Mouse (Mus musculus) layer of hippocampus, postnatal 25 days (tissue): ENCODE measurements around the gene Zfp64. TPM values are rescaled to one million over a fixed set of nuclear protein-coding genes. Genes with fewer than 3 reads are reported as not detected.

Experiments used
- DNase-seq, 2 experiments: peaks; one replicate each; pipeline ENCODE4 v3.0.0; 2022; ENCODE audit warnings: mixed read lengths in 2 of 2, low spot score in 1 of 2; ENCODE audit errors: extremely low spot score in 1 of 2
- total RNA-seq, 2 experiments: library from RNA; stranded (reverse); gene quantifications; 2 replicates each; pipeline ENCODE4 v1.2.3; 2021

Gene Zfp64
- total RNA-seq, 2 experiments from 2014 or later, result 17.3 to 19.0 TPM

- DNase-seq, result no peak
These were observed 50.5 kb downstream of the Zfp64 start for GRCm38 (mm10) chr2:168904846-168905245.

GRCm38 (mm10) chr2:168904188-168904587, 51.2 kb downstream of the Zfp64 start:
- DNase-seq, result peak in 1 of 2 experiments; percentile 54

DNA sequence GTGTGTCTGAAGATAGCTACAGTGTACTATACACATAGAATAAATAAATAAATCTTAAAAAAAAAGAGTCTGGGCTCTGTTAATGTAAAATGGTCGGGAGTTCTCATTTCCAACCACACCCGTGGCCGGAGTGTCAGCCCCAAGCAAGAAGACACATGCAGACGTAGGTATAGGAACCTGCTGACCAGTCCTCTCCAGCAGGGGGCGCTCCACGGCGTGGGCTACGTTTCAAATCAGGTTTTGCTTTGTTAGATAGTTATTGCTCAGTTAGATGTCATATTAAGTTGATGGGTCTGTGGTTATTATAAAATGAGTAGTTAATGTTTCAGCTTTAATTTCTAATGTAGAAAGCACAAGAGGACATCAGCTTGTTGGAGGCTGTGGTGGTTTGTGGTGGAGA, 52.8 kb downstream of the Zfp64 start:
- peak in 1 of 2 experiments; percentile 63 for DNase-seq

GRCm38 (mm10) chr2:168897906-168898305, 57.5 kb downstream of the Zfp64 start:
- no peak for DNase-seq

DNA sequence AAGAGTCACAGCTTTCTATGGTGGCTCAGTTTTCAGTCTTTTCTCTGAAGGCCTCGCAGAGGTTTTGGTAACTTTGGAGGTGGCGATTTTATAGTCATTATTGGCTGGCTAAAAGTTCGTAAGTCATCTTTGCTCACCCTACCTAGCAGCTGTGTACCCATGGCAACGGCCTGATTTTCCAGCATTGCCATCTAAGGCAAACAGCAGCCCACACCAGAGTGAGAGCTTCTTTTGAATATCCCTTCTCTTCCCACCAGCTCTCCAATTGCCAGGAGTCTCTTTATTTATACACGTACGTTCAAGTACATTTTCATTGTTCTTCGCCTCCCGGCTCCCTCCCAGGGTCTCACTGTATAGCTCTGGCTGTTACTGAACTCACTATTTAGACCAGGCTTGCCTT, 59.9 kb downstream of the Zfp64 start:
- DNase-seq, result no peak

- DNase-seq, result no peak
These were observed 60.6 kb downstream of the Zfp64 start for GRCm38 (mm10) chr2:168894738-168895137.

GRCm38 (mm10) chr2:168892057-168892456, 63.3 kb downstream of the Zfp64 start:
- no peak for DNase-seq

DNA sequence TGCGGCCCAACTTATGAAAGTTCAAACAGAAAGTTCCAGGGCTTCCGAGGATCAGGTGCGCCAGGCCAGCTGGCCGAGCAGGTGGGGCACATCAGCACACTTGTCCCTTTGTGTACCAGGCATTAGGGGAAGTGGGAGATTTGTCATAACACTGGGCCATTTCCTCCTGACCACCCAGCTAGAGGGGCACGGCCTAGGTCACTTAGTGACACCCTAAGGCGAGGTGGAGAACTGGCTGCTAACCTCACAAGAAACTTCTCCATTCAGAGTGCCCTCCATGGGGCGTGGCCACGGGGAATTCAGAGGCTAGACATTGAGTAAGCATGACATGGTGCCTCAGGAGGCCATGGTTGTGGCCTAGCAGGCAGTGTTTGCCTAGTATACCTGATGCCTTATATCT, 70.7 kb downstream of the Zfp64 start:
- DNase-seq, result no peak

DNA sequence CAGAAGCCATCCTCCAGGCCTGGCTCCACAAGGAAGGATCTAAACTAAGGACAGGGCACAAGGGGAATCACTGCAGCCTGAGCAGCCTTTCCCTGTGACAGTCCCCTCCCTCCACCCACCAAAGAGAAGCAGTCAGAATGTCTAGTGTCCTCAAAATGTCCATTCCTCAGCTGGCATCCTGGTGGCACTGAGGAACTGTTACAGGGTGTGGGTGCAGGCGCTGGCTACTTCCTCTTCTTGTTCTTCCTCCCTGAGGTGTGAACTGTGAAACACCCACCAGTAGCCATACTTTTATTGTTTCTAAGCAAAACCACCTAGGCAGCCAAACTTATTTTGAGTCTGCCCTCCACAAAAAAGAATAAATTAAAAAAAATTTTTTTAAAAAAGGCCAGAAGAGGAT, 72.4 kb downstream of the Zfp64 start:
- no peak for DNase-seq

DNA sequence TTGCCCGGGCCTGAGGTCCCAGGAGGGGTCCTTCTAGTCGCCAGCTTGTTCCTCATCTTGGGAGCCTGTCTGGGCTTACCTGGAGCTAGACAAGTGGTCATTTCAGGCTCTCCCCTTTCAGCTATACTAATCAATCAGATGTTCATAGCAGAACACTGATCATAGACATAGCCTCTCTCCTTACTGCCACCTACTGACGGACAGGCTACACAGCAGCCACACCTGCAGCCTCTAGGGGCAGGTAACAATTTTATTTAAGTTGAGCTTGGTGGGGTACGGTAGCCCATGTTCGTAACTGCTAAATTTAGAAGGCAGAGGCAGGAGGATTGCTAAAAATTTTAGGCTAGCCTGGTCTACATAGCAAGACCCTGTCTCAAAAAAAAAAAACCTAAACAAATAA, 73.5 kb downstream of the Zfp64 start:
- peak in 1 of 2 experiments; percentile 21 for DNase-seq

GRCm38 (mm10) chr2:168879573-168879972, 75.8 kb downstream of the Zfp64 start:
- no peak for DNase-seq

DNA sequence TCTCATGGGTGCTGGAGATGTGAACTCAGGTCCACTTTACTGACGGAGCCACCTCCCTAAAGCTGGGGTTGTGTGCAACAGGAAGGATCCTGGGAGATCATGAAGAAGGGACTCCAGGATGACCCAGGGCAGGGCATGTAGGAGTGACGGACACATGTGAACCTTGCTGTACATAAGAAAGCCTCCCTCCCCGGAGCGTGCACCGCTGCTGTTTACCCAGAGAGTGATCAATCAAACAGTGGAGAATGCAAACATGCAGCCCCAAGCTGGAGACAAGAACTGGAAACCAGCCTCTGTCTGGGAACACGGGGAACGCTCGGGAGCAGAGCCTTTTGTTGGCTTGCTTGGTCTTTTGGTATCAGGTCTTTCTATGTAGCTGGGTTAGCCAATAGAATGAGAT, 76.7 kb downstream of the Zfp64 start:
- no peak for DNase-seq

- DNase-seq, result no peak
These were observed 77.2 kb downstream of the Zfp64 start for GRCm38 (mm10) chr2:168878158-168878557.

DNA sequence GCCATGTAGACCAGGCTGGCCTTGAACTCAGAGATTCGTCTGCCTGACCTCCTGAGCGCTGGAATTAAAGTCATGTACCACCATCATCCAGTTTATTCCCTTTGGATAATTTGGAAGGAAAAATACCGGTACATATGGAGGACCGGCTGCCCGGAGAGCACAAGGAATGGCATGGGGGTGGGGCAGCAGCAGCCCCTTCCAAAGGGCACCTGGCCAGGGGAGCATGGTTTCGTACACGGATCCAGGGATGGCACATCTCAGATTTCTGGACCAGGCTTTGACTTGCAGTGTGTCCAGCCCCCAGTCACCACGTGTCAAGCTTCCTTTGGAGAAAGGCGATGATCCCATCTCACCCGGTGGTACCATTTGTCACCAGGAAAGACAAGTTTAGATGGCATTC, 78.8 kb downstream of the Zfp64 start:
- DNase-seq, result no peak

DNA sequence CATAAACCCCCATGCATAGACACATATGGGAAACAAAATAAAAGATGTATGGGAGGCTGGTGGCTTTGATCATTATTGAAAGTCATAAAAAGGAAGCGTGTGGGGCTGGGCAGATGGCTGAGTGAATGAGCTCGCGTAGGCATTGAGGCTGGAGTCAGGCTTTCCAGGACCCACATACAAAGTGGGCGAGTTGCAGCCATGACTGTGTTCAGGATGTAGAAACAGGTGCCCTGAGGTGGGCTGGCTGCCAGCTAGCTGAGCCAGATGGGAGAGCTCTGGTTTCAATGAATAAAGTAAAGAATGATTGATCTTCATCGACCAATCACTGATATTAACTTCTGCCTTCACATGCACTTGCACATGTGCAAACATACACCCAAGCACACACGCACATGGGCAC, 80.9 kb downstream of the Zfp64 start:
- peak in 1 of 2 experiments; percentile 34 for DNase-seq

DNA sequence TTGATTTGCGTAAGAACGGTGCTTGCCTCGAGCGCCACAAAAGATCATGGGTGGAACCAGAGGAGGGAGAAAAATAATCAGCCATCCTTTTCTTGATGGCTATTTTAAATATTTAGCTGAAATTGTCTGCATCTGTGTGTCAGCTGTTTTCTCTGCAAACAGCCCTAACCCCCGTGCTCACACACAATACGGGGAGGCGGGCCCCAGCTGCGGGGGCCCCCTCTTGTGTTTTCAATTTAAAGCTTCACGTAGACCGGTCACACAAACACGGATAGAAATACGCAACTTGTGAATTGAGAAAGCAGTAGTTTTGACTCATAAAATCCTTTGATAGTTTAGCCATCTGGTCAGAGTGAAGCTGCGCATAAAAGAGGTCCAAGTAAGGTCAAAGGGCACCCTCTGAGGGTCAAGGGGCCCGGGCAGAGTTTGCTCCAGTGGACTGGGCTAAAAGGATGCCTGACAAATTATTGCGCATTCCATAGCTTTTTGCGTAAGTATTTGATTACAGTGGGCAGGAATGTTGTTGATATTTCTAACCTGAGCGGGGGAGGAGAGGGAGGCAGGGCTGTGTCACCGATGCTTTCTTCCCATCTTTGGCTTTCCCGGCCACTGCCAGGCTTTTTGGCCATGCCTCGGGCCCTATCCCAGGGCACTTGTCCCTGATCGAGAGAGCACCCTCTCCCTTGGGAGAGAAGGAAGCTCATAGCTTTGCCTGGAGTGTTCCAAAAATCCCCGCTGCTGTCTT, 83.4 kb downstream of the Zfp64 start:
- DNase-seq, result no peak

DNA sequence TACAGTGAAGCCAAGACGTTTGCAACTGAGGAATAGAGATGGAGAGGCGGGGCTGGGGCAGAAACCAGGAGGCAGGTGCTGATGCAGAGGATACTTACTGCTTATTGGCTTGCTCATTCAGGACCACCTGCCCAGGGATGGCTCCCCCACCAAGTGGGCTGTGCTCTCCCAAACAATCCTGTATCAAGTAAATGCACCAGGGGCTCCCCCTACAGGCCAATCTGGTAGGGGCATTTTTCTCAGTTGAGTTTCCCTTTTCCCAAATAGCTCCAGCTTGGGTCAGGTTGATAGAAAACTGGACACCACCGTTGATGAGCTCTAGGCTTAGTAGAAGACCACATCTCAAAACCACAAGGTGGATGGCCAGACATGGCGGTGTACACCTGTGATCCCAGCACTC, 84.9 kb downstream of the Zfp64 start:
- peak in 1 of 2 experiments; percentile 51 for DNase-seq

GRCm38 (mm10) chr2:168866942-168867341, 88.4 kb downstream of the Zfp64 start:
- DNase-seq, result no peak

- DNase-seq, result no peak
These were observed 89.0 kb downstream of the Zfp64 start for GRCm38 (mm10) chr2:168866436-168866835.

DNA sequence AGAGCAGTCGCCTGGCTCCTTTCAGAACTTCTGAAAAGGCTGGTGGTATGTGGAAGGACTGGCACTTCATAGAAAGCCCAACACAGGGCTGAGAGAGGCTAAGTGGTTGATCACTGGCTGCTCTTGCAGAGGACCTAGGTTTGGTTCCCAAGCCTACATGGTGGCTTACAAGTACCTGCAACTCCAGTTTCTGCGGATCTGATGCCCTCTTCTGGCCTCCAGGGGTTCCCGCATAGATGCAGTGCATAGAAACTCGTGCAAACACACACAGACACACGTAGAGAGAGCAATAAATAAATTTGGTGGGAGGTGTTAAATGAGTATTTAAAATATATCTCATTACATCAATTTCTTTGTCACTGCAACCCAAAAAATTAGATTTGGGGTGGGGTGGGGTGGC, 90.5 kb downstream of the Zfp64 start:
- no peak for DNase-seq

GRCm38 (mm10) chr2:168862694-168863093, 92.7 kb downstream of the Zfp64 start:
- DNase-seq, result no peak

DNA sequence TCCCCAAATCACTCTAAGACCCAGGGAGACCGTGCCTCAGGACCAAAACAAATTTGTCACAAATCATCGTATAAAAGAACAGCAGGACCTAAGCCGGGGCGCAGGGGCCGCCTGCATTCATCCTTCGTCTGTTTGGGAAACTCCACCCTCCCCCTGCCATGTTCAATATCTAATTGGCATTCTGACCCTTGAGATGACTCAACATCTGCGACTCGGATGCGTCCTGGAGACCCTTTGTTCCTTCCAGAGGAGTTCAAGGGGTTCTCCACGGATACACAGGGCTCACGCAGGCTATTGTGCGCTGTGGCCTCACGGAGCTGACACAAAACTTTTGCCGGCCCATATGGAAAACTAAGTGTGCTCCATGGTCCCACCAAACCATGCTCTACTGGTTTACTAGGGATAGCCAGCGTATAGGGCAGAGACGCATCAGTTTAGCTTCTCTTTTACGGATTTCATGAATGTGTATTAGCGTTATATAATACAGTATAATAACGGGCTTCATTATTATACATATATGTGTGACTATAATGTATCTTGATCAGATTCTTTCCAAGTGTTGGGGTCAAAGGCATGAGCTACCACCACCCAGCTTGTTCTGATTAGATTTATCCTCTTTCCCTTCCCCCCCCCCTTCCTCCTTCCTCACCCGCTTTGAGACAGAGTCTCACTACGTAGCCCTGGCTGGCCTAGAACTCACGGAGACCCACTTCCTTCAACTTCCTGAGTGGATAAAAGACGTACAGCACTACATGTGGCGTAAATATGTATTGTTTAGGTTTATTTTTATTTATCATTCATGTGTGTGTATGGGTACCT, 94.3 kb downstream of the Zfp64 start:
- no peak for DNase-seq
